Mouse (Mus musculus) lung, adult 18-20 months (tissue): Measurements from ENCODE around the gene Greb1.
A peak's percentile ranks its signal among the peaks of the same experiment; 100 is the strongest.

Experiments
- DNase-seq, 2 experiments: peaks; one replicate each; pipeline ENCODE4 v3.0.0; 2022; ENCODE audit warnings: mixed read lengths in 2 of 2

Gene Greb1

DNA sequence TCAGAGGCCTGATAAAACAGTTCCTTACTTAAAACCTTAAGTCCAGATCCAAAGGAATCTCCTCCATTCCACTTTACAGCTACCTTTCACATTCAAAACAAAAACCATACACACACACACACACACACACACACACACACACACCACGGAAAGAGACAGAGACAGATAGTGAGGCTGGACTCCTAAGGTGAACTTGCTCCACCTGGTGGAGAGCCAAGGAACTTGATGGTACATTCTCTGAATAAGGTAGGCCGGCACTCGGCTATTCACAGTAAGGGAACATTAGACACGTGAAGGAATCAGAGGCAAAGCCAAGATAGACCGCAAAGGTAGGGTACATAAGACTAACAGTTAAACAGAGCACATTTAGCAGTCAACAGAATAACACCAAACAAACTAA, 4.8 kb upstream of the Greb1 start:
- peak; percentile 62 to 78 for DNase-seq

GRCm38 (mm10) chr12:16803956-16804430, 3.3 kb upstream of the Greb1 start:
- no peak for DNase-seq

DNA sequence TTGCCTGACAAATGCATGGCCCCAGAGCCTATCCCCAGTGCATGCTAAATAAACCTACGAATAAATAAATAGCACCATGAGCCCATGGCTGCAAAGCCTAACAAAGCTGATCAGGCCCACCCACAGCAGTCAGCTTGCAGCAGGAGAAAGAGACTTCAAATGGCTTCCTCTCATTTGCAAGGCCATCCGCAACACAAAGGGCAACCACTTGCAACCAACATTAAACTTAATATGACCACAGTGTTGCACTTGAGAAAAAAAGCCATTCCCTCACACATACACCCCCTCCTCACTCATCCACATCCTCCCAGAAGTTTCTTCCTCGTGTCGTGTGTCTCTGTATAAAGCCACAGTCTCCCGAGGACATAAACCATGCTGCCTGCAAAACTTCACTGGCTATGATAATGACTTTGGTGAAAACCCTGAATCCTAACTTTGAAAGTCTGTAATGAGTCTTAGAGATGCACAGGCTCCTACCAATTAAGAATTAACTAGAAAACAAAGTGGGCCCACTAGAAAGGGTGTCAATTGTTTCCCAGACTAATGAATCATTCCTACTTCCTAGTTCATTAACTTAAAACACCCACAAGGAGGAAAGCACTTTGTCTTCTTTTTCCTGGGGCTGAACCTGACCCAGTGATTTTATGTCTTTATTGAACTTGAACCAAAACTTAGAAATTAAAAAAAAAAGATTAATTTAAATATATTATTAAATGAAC, 2.7 kb upstream of the Greb1 start:
- no peak for DNase-seq

GRCm38 (mm10) chr12:16800959-16801315, 251 bp upstream of the Greb1 start:
- DNase-seq = no peak

DNA sequence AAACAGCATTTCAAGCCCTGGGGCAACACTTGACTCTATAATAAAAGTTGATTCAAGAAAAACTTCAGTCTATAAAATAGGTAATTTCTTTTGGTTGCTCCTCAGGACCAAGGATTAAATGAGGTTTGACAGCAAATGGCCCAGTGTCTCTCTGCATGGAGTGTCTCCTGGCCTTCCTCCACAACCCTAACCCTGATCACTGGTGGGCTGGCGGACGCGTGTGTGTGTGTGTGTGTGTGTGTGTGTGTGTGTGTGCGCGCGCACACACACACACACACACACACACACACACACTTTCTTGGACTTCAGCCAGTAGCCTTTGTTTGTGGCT, 793 bp downstream of the Greb1 start:
- no peak for DNase-seq

DNA sequence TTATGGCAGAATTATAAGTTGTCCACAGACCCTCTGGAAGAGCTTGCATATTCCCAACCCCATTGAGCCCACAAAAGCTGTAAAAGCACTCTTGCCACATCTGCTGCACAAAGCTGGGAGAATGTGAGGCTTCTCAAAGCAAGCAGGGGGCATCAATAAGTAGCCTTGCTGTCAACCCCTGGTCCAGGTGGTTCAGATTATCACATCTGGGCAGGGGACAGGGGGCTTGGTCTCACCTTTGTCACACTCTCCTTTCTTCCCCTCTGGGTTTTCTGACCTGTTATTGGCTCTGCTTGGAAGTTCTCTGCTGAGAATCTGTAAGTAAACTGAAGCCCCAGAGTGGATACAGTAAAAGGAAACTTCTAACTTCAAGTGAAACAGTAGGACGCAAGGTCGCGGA, 1.8 kb downstream of the Greb1 start:
- no peak for DNase-seq

GRCm38 (mm10) chr12:16795781-16796180, 4.9 kb downstream of the Greb1 start:
- DNase-seq = no peak

DNA sequence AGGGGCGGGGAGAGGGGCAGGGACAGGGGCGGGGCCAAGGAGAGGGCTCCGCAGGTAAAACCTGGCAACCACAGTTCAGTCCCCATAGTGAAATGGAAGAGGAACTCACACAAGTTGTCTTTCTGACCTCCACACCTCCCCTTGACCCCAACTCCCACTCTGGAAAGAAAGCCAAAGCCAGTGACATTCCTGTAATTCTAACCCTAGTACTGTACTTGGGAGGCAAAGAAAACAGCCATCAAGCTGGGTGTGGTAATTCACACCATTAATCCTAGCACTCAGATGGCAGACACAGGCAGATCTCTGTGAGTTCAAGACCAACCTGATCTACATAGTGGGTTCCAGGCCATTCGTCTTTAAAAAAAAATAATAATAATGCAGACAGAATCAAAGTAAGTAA, 7.3 kb downstream of the Greb1 start:
- DNase-seq = no peak

DNA sequence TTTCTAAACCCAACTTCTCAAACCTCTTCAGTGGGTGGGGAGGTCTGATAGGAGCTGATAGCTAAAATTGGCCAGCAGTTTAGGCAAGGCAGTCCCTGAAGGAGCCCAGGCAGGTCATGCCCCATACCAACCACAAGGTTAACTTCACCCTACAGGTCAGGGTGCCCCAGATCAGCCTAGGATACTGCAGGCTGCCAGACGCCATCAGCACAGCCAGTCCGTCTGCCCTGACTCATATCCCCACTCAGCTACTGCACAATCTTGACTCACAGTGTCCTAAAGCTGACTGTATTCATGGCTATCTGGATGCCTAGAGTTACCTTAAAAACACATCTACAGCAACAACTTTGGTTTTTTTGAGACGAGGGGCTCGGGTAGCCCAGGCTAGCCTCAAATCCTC, 10.2 kb downstream of the Greb1 start:
- DNase-seq = no peak

- DNase-seq = no peak
These were observed 10.9 kb downstream of the Greb1 start for GRCm38 (mm10) chr12:16789756-16790155.

DNA sequence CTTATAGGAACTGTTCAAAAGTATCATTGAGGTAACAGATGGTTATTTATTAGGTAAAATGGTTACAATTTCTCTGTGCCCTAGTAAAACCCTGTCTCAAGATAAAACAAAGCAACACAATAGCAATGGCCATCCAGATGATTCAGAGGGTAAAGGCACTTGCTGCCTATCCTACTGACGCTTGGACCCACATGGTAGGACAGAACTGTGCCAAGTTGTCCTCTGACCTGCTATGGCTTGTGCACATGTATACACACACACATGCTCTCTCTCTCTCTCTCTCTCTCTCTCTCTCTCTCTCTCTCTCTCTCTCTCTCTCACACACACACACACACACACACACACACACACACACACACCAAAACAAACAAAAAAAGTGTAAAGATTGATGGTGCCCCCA, 11.5 kb downstream of the Greb1 start:
- no peak for DNase-seq

GRCm38 (mm10) chr12:16788600-16788999, 12.1 kb downstream of the Greb1 start:
- no peak for DNase-seq

DNA sequence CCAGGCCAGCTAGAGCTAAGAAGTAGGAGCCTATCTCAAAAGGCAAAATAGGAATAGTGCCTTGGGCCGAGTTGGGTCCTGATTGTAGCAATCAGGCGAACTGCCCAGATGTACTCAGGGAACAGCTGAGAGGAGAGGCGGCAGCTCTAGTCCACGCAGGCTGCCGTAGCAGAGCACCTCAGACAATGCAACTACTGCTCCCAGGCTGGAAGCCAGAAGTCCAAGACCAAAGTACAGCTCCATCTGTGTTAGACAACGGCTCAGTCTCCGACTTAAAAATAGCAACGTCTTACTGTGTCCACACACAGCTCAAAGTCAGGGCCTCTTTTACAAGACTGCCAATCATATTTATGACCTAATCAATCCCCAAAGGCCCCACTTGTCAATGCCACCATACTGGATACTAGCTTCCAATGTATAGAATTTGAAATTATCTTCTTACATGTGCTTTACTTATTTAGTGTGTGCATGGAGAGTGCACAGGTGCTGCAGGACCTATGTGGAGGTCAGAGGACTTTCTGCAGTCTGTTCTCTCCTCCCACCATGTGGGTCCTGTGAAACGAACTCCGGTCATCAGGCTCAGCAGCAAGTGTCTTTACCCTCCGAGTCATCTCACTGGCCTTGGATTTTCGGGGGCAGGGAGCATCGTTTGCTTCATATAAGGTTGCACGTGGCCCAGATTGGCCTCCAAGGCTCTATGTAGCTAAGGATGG, 19.5 kb downstream of the Greb1 start:
- DNase-seq = no peak

- DNase-seq = no peak
These were observed 20.4 kb downstream of the Greb1 start for GRCm38 (mm10) chr12:16780320-16780719.

DNA sequence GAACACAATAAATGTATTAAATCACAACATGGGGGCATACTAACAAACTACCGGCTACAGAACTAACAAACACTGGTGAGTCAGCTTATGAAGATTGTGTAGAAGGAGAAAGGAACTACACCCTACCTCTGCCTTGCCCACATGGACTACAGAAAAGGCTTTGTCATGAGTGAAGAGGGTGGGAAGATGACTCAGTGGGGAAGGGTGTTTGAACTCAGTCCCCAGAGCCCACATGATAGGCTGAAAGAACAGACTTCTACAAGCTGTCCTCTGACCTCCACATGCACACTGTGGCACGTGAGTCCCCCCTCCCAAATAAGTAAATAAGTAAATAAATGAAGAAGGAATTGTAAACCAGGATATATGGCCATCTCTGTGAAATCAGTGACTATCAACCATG, 21.5 kb downstream of the Greb1 start:
- no peak for DNase-seq

- DNase-seq = no peak
These were observed 22.2 kb downstream of the Greb1 start for GRCm38 (mm10) chr12:16778523-16778922.

- DNase-seq = peak; percentile 7 to 26
These were observed 25.3 kb downstream of the Greb1 start for GRCm38 (mm10) chr12:16775351-16775750.

DNA sequence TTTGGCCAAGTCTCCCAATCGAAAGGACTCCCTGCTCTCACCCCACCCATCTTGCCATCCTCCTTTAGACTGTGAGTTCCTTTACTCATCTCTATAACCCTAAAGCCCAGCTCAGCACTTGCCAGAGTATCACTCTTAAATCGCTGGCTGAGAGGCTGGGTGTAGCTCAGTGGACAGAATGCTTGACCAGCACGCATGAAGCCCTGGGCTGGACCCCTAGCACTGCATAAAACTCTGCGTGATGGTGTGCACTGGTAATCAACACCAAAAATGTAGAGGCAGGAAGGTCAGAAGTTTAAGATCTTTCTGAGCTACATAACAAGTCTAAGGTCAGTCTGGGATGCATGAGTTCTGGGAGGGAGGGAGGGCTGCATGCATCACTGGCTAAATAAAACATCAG, 26.1 kb downstream of the Greb1 start:
- no peak for DNase-seq

- DNase-seq = no peak
These were observed 31.0 kb downstream of the Greb1 start for GRCm38 (mm10) chr12:16769601-16770165.

DNA sequence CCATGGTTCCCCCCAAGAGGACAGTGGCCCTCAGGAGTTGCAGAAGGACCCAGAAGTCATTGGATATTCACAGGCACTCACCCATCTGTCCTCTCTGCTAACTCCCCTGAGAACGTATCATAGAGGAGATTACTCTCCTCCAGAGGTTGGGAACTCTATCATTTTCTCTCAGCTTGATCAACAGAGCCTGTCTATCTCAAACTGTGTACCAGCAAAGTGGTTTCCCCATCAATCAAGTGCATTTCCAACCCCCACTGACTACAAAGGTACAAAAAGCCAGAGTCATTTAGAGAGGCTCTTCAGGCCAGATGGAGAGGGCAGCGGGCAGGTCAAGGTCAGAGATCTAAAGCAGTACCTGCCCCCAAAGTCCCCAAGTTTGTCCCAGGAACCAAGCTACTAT, 32.0 kb downstream of the Greb1 start:
- DNase-seq = no peak

DNA sequence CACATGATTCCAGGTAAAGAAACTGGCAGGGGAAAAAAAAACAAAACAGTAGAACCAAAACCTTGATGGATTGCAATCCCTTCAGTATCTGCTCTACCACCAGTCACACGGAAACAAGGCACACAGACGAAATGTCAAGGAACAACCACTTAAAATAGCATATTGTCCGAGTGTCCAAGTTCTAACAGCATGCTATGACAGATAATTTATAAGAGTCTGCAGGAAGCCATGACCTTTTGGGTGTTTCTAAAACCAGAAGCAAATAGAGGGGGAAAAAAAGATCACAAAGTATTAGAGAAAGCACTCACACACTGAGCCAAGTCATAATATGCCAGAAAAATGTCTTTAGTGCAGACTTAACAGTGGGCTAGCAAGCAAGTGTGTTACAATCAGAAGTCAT, 32.4 kb downstream of the Greb1 start:
- no peak for DNase-seq

DNA sequence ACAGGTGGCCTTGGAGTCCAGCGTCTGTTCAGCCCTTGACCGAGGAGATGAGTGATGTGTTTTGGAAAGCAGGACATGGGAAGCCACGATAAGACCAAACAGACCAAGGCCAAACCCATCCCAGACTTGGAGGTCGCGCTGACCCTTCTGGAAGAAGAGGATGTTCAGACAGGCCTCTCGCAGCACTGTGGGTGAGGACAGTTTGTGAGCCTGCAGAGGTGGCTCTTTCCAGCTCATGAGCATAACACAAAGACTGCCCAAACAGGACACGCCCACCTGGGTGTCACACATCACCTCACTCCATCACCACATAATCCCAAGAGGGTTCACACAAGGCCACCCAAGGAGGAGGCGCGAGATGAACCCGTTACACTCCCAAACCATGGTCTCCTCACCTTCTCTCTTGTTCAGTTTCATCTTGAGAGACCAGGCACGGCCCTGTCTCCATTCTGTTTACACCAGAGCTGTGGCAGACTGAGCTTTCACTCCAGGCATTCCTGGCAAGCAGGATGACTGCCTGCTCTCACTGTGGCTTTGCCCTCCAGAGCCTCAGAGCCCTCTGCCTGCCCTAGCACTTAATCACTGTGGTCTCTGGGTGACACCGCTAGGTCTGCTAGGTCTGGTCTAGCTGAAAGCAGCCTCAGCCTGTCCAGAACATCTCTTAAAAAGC, 35.8 kb downstream of the Greb1 start:
- no peak for DNase-seq

- no peak for DNase-seq
These were observed 36.9 kb downstream of the Greb1 start for GRCm38 (mm10) chr12:16763649-16764422.
